Mouse (Mus musculus) cerebellum, adult 2 months (tissue): ENCODE data around the gene Golga4.

Source experiments
- CTCF ChIP-seq: fragments of 200-500 bp; IDR thresholded peaks from 2 replicates; pipeline ENCODE4 v1.5.1; 2011; ENCODE audit warnings: low read depth, mild to moderate bottlenecking, control low read depth, low read length, moderate library complexity, borderline replicate concordance; ENCODE audit not compliant: insufficient read depth
- POLR2A ChIP-seq: fragments of 200-500 bp; IDR thresholded peaks from 2 replicates; pipeline ENCODE4 v1.6.1; 2011; ENCODE audit warnings: low read length, control low read depth, borderline replicate concordance; ENCODE audit not compliant: insufficient read depth

DNA sequence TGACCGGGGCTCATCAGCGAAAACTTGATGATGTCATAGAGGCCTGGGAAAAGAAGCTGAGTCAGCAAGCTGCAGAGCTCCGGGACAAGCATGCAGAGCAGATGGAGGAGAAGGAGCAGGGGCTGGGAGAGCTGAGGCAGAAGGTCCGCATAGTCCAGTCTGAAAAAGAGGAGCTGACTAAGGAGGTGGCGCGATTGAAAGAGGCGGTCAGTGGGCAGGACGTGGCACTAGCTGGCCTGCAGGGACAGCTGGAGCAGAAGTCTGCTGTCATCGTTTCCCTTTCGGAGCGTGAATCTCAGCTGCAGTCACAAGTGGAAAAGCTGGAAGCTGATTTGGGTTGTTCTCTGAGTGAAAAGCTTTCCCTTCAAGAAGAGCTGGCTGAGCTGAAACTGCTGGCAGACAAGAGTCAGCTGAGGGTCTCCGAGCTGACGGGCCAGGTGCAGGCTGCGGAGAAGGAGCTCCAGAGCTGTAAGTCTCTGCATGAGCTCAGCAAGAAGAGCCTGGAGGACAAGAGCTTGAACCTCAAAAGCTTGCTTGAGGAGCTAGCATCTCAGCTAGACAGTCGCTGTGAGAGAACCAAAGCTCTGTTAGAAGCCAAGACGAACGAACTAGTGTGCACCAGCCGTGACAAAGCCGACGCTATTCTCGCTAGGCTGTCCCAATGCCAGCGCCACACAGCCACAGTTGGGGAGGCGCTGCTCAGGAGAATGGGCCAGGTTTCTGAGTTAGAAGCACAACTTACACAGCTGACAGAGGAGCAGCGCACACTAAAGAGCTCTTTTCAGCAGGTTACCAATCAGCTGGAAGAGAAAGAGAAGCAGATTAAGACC is 51.1 kb downstream of the Golga4 start:
- TF ChIP-seq POLR2A (no peak), CTCF (no peak)
